In genomic region chr10:60211501-60212005, GRCm38 (mm10) we compare ENCODE assay signal across 19 mouse cellular contexts. TPM values are rescaled to one million over a fixed set of nuclear protein-coding genes. Genes with fewer than 3 reads are reported as not detected.
A peak's percentile ranks its signal among the peaks of the same experiment; 100 is the strongest.
DNase-seq lines count a peak whose midpoint lies in the region; ATAC-seq and TF ChIP-seq lines count a peak whose summit lies in the region.
"Had no signal": no experiment of that assay in that cellular context is flagged by ENCODE, and none has a peak within 500 bp of the region (broad histone marks: within the 10 kb centered on the region; RNA-seq: fewer than 3 reads in every experiment).

No protein-coding gene starts in this region.

- no peaks in the 10 kb centered on the region for H3K36me3 ChIP-seq in hindbrain, embryonic 15.5 days
- no peaks in the 10 kb centered on the region for H3K36me3 ChIP-seq in hindbrain, embryonic 12.5 days
- H3K36me3 ChIP-seq in spleen, adult 2 months (ENCODE audit: control insufficient read depth, insufficient read depth, low read length) = peaks cover 5% of the 10 kb centered on the region; the same call in 1 of the 2 replicates
- no peaks in the 10 kb centered on the region for H3K36me3 ChIP-seq in forebrain, embryonic 11.5 days (ENCODE audit: control insufficient read depth, insufficient read depth, low read length)
- H3K36me3 ChIP-seq: kidney, embryonic 15.5 days; midbrain, embryonic 10.5 days had no signal

- no peak for TF ChIP-seq CTCF in spleen, adult 2 months (IDR thresholded peaks at IDR 0.05; ENCODE audit: extremely low read depth, insufficient read depth, insufficient read length, insufficient replicate concordance)

- H3K27ac ChIP-seq in hindbrain, embryonic 15.5 days (replicated peaks) = peak overlapping the region; percentile 31; the same call in 1 of the 2 replicates
- no peak overlapping the region for H3K27ac ChIP-seq in hindbrain, embryonic 12.5 days
- H3K27ac ChIP-seq in spleen, adult 2 months (ENCODE audit: insufficient read depth, low read length) = peak overlapping the region; percentile 55; the same call in 1 of the 2 replicates
- no peak overlapping the region for H3K27ac ChIP-seq in forebrain, embryonic 11.5 days (ENCODE audit: low read depth, low read length)
- H3K27ac ChIP-seq: kidney, embryonic 15.5 days; midbrain, embryonic 10.5 days had no signal

- no peak overlapping the region for H3K4me3 ChIP-seq in hindbrain, embryonic 15.5 days
- no peak overlapping the region for H3K4me3 ChIP-seq in hindbrain, embryonic 12.5 days
- no peak overlapping the region for H3K4me3 ChIP-seq in spleen, adult 2 months (ENCODE audit: extremely low read depth, insufficient read depth, insufficient read length)
- no peak overlapping the region for H3K4me3 ChIP-seq in forebrain, embryonic 11.5 days (ENCODE audit: low read depth, low read length)
- H3K4me3 ChIP-seq: kidney, embryonic 15.5 days; midbrain, embryonic 10.5 days had no signal

- no peak for TF ChIP-seq POLR2A in spleen, adult 2 months (IDR thresholded peaks at IDR 0.05; ENCODE audit: low read depth, low read length)

- WGBS in hindbrain, embryonic 15.5 days = 54% methylated on average over 8 of the region's 8 CpGs
- 77% methylated on average over 8 of the region's 8 CpGs for WGBS in hindbrain, embryonic 12.5 days
- WGBS in spleen, adult 2 months = 67% methylated on average over 8 of the region's 8 CpGs
- 71% methylated on average over 8 of the region's 8 CpGs for WGBS in forebrain, embryonic 11.5 days

- DNase-seq in spleen, adult 2 months (ENCODE audit: low read depth in 1 of 2, low spot score in 2 of 2) = no peak
- DNase-seq in spleen, adult 18-20 months = no peak
- no peak for DNase-seq in forebrain, embryonic 11.5 days (ENCODE audit: low spot score)
- no peak for DNase-seq in kidney, postnatal 36 days
- no peak for DNase-seq in adrenal gland, adult 18-20 months (ENCODE audit: low spot score in 2 of 2)
- DNase-seq: adrenal gland, postnatal 10 days; cerebellum, adult 18-20 months; cerebellum, postnatal 36 days; layer of hippocampus, postnatal 36 days; liver; liver, postnatal 0 days; lung, postnatal 14 days; thymus, postnatal 14 days had no signal

- no peak overlapping the region for H3K9ac ChIP-seq in hindbrain, embryonic 15.5 days
- no peak overlapping the region for H3K9ac ChIP-seq in hindbrain, embryonic 12.5 days
- H3K9ac ChIP-seq in forebrain, embryonic 11.5 days (ENCODE audit: low read length) = peak overlapping the region; percentile 27; the same call in 1 of the 2 replicates
- H3K9ac ChIP-seq: kidney, embryonic 15.5 days; liver, postnatal 0 days had no signal

- H3K4me2 ChIP-seq in hindbrain, embryonic 15.5 days = no peak overlapping the region
- no peak overlapping the region for H3K4me2 ChIP-seq in hindbrain, embryonic 12.5 days (replicated peaks)
- H3K4me2 ChIP-seq in forebrain, embryonic 11.5 days (ENCODE audit: low read depth, low read length, severe bottlenecking) = no peak overlapping the region
- H3K4me2 ChIP-seq: kidney, embryonic 15.5 days had no signal

- no peaks in the 10 kb centered on the region for H3K9me3 ChIP-seq in hindbrain, embryonic 15.5 days
- no peaks in the 10 kb centered on the region for H3K9me3 ChIP-seq in hindbrain, embryonic 12.5 days (replicated peaks)
- no peaks in the 10 kb centered on the region for H3K9me3 ChIP-seq in forebrain, embryonic 11.5 days (ENCODE audit: control insufficient read depth, low read length)
- H3K9me3 ChIP-seq: kidney, embryonic 15.5 days; midbrain, embryonic 10.5 days had no signal

- ATAC-seq in hindbrain, embryonic 15.5 days (ENCODE audit: low FRiP score, low read depth) = no peak
- ATAC-seq in hindbrain, embryonic 12.5 days (ENCODE audit: low FRiP score) = no peak
- no peak for ATAC-seq in forebrain, embryonic 11.5 days (replicated peaks; ENCODE audit: low FRiP score)
- ATAC-seq: inflammation-experienced regulatory T-cells, adult 6 months; liver, postnatal 0 days had no signal

- H3K27me3 ChIP-seq in hindbrain, embryonic 15.5 days = no peaks in the 10 kb centered on the region
- no peaks in the 10 kb centered on the region for H3K27me3 ChIP-seq in hindbrain, embryonic 12.5 days
- no peaks in the 10 kb centered on the region for H3K27me3 ChIP-seq in spleen, adult 2 months (ENCODE audit: control insufficient read depth, insufficient read depth, low read length)
- no peaks in the 10 kb centered on the region for H3K27me3 ChIP-seq in forebrain, embryonic 11.5 days (ENCODE audit: control insufficient read depth, insufficient read depth, low read length)
- H3K27me3 ChIP-seq: kidney, embryonic 15.5 days had no signal

- H3K4me1 ChIP-seq in hindbrain, embryonic 15.5 days (replicated peaks) = peaks cover 41% of the 10 kb centered on the region
- peaks cover 56% of the 10 kb centered on the region for H3K4me1 ChIP-seq in hindbrain, embryonic 12.5 days
- H3K4me1 ChIP-seq in spleen, adult 2 months (ENCODE audit: control insufficient read depth, insufficient read depth, insufficient read length) = peaks cover 28% of the 10 kb centered on the region; the same call in 1 of the 2 replicates
- H3K4me1 ChIP-seq in forebrain, embryonic 11.5 days (replicated peaks; ENCODE audit: control insufficient read depth, insufficient read depth, low read length) = peaks cover 9% of the 10 kb centered on the region; the same call in 1 of the 2 replicates

RNA-seq across cellular contexts. Expression of gene Chst3, which starts 7.5 kb away (rescaled TPM):
- polyA plus RNA-seq in hindbrain, embryonic 15.5 days (2015; fragmentation: Nextera tagmentation; extraction: Ambion mirVana) = 1.8 and 2.2 TPM in 2 replicates
- polyA plus RNA-seq in hindbrain, embryonic 12.5 days (2016; fragmentation: Nextera tagmentation; extraction: Ambion mirVana) = 3.2 and 3.7 TPM in 2 replicates
- polyA plus RNA-seq in spleen, adult 2 months (2012; rRNA removed) = 89.3 and 105 TPM in 2 replicates
- polyA plus RNA-seq in forebrain, embryonic 11.5 days (2014; fragmentation: Nextera tagmentation; extraction: Ambion mirVana) = 2.8 and 3.2 TPM in 2 replicates
- under 1 TPM; 0.77 to 0.86 TPM for total RNA-seq in adrenal gland, adult 18-20 months (2021)
- total RNA-seq: MEL had no signal

Comparison
In these comparisons a context has a peak if more than half of its experiments do, and no peak if none do; other contexts are left out.
1. H3K27ac ChIP-seq: peak in hindbrain, embryonic 15.5 days (single experiment) and spleen, adult 2 months (single experiment); none in hindbrain, embryonic 12.5 days (single experiment) and forebrain, embryonic 11.5 days (single experiment).
2. RNA of gene Chst3, which starts 7.5 kb away (polyA plus RNA-seq): 89.3 to 105 TPM in spleen, adult 2 months; 3.2 to 3.7 TPM in hindbrain, embryonic 12.5 days, 2.8 to 3.2 TPM in forebrain, embryonic 11.5 days and 1.8 to 2.2 TPM in hindbrain, embryonic 15.5 days; every median in the first group is over 10 times any median in the second.